Mouse (Mus musculus) embryonic facial prominence, embryonic 14.5 days (tissue): ENCODE data around the gene Ror1. TPM values are rescaled to one million over a fixed set of nuclear protein-coding genes. Genes with fewer than 3 reads are reported as not detected.
A peak's percentile ranks its signal among the peaks of the same experiment; 100 is the strongest.

Source experiments
- ATAC-seq: fragments of 200-750 bp; cut with Nextera tagmentation; 2 replicates; pipeline ENCODE4 v1.8.0; 2017; ENCODE audit warnings: low read depth, moderate number of reproducible peaks, moderate TSS enrichment
- DNase-seq: peaks from one replicate; pipeline ENCODE4 v3.0.0-alpha.2; 2015; ENCODE audit warnings: low spot score
- H3K27ac ChIP-seq: fragments of 300-500 bp; sonication (generic); replicated peaks from 2 replicates; pipeline ENCODE4 v1.5.1; 2014; ENCODE audit warnings: low read depth, mild to moderate bottlenecking, low read length, moderate library complexity
- H3K27me3 ChIP-seq: fragments of 300-500 bp; sonication (generic); replicated peaks from 2 replicates; pipeline ENCODE4 v1.6.1; 2014; ENCODE audit warnings: low read length; ENCODE audit not compliant: control insufficient read depth, insufficient read depth
- H3K36me3 ChIP-seq: fragments of 300-500 bp; sonication (generic); 2 replicates; pipeline ENCODE4 v1.6.1; 2014; ENCODE audit warnings: low read length, mixed read lengths; ENCODE audit not compliant: control insufficient read depth, insufficient read depth
- H3K4me1 ChIP-seq: fragments of 300-500 bp; sonication (generic); 2 replicates; pipeline ENCODE4 v1.6.1; 2014; ENCODE audit warnings: antibody characterized with exemption, low read length; ENCODE audit not compliant: control insufficient read depth, insufficient read depth
- H3K4me2 ChIP-seq: fragments of 300-500 bp; sonication (generic); 2 replicates; pipeline ENCODE4 v1.6.1; 2014; ENCODE audit warnings: low read depth, mild to moderate bottlenecking, low read length, moderate library complexity, mixed read lengths
- H3K4me3 ChIP-seq: fragments of 300-500 bp; sonication (generic); 2 replicates; pipeline ENCODE4 v1.5.1; 2014; ENCODE audit warnings: low read depth, mild to moderate bottlenecking, low read length
- H3K9ac ChIP-seq: fragments of 300-500 bp; sonication (generic); 2 replicates; pipeline ENCODE4 v1.6.1; 2014; ENCODE audit warnings: low read depth, mild to moderate bottlenecking, low read length, moderate library complexity, mixed read lengths
- H3K9me3 ChIP-seq: fragments of 300-500 bp; sonication (generic); 2 replicates; pipeline ENCODE4 v1.6.1; 2016; ENCODE audit warnings: low read length; ENCODE audit not compliant: control insufficient read depth
- WGBS: fragments of 180-500 bp; shearing (Covaris S2); extraction: QIAGEN DNeasy Blood & Tissue Kit; methylation state at CpG from one replicate; pipeline ENCODE4 v1.1.7; 2014; 5-methylcytosine and 5-hydroxymethylcytosine counted together
- polyA plus RNA-seq: library from polyadenylated mRNA; unstranded; fragments of >200 nt; fragmentation: Nextera tagmentation; extraction: Ambion mirVana; gene quantifications from 2 replicates; pipeline ENCODE4 v1.2.1, GENCODE M21; 2014

The Ror1 gene
- polyA plus RNA-seq, 1 experiment from 2014 or later: 10.2 TPM

DNA sequence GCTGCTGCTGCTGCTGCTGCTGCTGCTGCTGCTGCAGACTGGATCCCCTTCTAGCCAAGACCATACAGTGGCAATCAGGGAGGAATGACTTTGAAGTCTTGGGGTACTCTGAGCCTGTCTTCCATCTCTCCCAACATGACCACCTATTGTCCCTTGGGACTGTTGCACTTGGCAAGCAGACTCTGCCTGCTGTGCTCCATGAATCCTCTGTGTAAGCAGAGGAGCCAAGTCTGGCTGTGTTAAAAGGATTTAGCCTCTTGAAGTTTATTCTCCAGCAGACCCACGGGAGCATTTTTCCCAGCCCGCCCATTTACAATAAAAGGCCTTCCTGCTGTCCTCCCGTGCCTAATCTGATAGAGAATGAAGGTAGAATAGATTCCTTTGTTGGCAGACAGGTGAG lies 327.2 kb downstream of the Ror1 start:
- Histone ChIP-seq H3K36me3 (0 out of 2 replicates have a peak, but pooled peaks cover 5% of the 10 kb centered on the region), H3K4me2 (no peak overlapping the region), H3K9me3 (no peaks in the 10 kb centered on the region), H3K27me3 (no peaks in the 10 kb centered on the region), H3K4me3 (no peak overlapping the region), H3K27ac (no peak overlapping the region), H3K9ac (no peak overlapping the region), H3K4me1 (no peaks in the 10 kb centered on the region)
- peak; percentile 68 for DNase-seq
- WGBS: 15% methylated on average over 3 of the region's 3 CpGs
- peak; percentile 72; the same call in 1 of the 2 replicates for ATAC-seq

DNA sequence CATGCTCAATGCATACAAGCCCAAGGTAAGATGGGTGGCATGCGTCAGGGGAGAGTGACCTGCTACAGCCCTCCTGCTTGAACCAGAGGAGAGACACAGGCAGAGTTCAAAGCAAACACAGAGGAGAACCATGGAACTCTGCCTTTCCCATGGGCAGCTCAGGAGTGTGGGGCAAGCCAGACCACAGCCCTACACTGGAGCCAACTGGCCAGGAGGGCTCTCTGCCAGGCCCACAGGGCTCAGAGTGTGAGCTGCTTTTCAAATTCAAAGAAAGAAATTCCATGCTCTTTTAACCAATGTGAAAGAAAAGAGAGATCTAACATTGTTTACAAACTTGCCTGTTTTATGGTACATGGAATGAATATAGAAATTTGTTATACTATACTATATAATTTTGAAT lies 330.5 kb downstream of the Ror1 start:
- H3K9me3 ChIP-seq: no peaks in the 10 kb centered on the region
- H3K27ac ChIP-seq: 0 out of 2 replicates have a peak overlapping the region, but pooled peaks have one; percentile 21
- DNase-seq: no peak
- WGBS: 77% methylated on average over 1 of the region's 1 CpGs
- no peak overlapping the region for H3K4me2 ChIP-seq
- ATAC-seq: no peak
- H3K4me1 ChIP-seq: peaks cover 11% of the 10 kb centered on the region
- H3K9ac ChIP-seq: no peak overlapping the region
- no peaks in the 10 kb centered on the region for H3K27me3 ChIP-seq
- 0 out of 2 replicates have a peak, but pooled peaks cover 5% of the 10 kb centered on the region for H3K36me3 ChIP-seq
- H3K4me3 ChIP-seq: no peak overlapping the region

DNA sequence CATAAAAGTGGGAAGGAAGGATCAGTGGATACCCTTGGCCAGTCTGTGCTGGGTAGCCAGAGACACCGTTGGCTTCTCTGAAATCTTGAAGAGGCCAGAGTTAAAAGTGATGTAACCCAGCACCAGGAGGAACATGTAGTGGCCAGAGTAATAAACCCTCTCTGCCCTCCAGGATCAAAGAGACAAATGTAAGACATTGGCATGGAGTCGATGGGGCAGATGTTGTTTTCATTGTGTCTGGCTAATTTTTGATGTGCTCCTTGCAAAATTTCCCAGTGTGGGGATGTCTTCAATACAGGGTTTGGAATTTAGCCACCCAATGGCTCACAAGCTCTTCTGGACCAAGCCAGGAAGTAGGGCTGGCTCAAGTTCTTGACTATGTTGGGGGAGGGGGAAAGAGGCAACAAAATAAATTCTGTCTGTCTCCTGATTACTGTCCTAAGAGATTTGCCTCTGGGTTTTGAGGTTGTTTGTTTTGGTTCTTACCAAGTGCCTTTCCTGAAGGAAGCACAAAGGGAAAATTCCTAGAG lies 333.8 kb downstream of the Ror1 start:
- no peak for ATAC-seq
- no peak overlapping the region for H3K27ac ChIP-seq

DNA sequence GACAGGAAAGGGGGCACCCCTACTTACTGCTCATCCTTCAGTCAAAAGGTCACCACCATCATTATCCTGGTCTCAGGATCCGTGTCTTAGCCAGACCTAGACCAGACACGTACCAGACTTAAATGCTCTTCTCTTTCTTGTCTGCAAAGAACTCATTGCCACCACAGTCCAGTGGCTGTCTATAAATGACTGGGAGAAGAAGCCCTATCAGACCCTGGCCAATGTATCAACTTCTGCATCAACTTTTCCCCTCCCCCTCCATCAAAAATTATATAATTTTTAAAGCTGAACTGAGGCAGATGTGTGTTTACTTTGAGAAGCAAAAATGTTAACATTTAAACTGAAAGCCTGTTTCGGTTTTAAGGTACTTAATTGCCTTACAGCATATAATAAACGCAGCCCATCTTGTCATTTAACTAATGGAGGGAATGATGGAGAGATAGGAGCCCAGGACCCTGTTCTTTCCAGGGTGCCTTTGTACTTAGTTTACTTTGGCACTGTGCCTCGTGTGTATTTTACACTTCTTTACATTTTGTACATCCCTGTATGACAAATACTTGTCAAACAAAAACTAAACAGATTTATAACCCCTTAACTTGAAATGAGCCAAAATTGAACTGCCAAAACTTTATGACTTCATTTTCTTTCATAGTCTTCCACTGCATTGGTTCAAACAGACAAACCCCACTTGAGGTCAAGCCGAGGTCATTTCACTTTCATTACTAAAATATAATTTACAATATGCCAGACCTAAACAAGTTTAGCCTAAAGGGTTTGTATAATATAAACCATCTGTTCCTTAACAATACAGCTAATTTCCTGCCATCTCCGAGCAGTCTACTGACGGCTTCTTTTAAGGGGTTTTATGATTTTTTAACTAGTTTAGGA lies 339.9 kb downstream of the Ror1 start:
- WGBS: 41% methylated on average over 8 of the region's 8 CpGs

More for the DNA sequence above, 333.8 kb downstream of the Ror1 start:
- 79% methylated on average over 2 of the region's 2 CpGs for WGBS
- Histone ChIP-seq H3K4me1 (peaks cover 11% of the 10 kb centered on the region), H3K27me3 (no peaks in the 10 kb centered on the region), H3K36me3 (0 out of 2 replicates have a peak, but pooled peaks cover 5% of the 10 kb centered on the region), H3K9me3 (no peaks in the 10 kb centered on the region), H3K4me3 (no peak overlapping the region), H3K9ac (no peak overlapping the region), H3K4me2 (no peak overlapping the region)
- no peak for DNase-seq

DNA sequence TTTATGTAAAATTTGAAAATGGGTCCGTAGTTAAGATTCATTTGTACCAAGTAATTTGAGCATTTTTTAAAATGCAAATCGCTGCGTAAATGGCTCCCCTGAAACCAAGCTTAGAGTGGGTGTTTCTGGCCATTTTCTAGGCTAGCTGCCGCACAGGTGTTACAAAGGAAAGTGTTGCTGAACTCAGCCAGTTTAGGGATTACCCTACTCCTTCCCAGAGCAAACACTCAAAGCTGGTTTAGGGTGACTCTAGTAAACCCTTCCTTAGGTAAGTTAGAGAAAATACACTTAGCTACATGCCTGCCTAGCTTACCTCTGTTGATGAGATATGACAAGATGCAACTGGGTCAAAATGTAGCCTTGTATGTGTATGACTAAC lies 340.6 kb downstream of the Ror1 start:
- Histone ChIP-seq H3K9me3 (0 out of 2 replicates have a peak, but pooled peaks cover 3% of the 10 kb centered on the region), H3K9ac (no peak overlapping the region), H3K36me3 (peaks cover 7% of the 10 kb centered on the region), H3K27ac (no peak overlapping the region; the same call in 1 of the 2 replicates), H3K4me3 (no peak overlapping the region), H3K4me1 (peaks cover 12% of the 10 kb centered on the region; the same call in 1 of the 2 replicates), H3K4me2 (no peak overlapping the region), H3K27me3 (no peaks in the 10 kb centered on the region)
- no peak for DNase-seq
- 0 out of 2 replicates have a peak, but pooled peaks have one; percentile 18 for ATAC-seq
- WGBS: 47% methylated on average over 4 of the region's 4 CpGs

More for the DNA sequence above, 339.9 kb downstream of the Ror1 start:
- H3K9ac ChIP-seq: no peak overlapping the region
- no peaks in the 10 kb centered on the region for H3K9me3 ChIP-seq
- peaks cover 12% of the 10 kb centered on the region; the same call in 1 of the 2 replicates for H3K4me1 ChIP-seq
- H3K4me2 ChIP-seq: no peak overlapping the region
- H3K27me3 ChIP-seq: no peaks in the 10 kb centered on the region
- H3K27ac ChIP-seq: no peak overlapping the region
- DNase-seq: peak; percentile 78
- peaks cover 1% of the 10 kb centered on the region; the same call in 1 of the 2 replicates for H3K36me3 ChIP-seq
- no peak overlapping the region for H3K4me3 ChIP-seq
- peak; percentile 37; the same call in 1 of the 2 replicates for ATAC-seq

DNA sequence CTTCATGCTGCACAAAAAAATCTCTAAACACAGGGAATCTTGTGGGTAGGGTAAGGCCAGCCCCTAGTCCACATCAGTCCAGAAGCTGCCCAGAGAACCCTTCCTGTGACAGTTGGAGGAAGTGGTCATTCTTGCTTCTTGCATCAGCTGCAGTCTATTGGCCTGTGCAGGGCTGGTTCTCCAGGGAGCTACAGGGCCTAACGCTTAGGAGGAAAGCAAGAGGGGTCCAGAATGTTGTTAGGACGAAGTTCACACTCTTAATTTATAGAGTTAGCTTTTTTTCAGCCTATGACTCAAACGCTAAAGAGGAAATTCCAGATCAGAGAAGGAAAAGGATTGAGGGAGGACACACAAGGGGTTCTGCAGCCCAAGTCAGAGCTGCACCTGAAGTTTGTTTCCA lies 351.3 kb downstream of the Ror1 start:
- WGBS: 41% methylated on average over 3 of the region's 3 CpGs
- Histone ChIP-seq H3K36me3 (peaks cover 4% of the 10 kb centered on the region), H3K4me1 (no peaks in the 10 kb centered on the region), H3K9ac (no peak overlapping the region), H3K27ac (no peak overlapping the region), H3K9me3 (no peaks in the 10 kb centered on the region), H3K4me3 (no peak overlapping the region), H3K4me2 (no peak overlapping the region), H3K27me3 (no peaks in the 10 kb centered on the region)
- ATAC-seq: no peak
- DNase-seq: no peak

DNA sequence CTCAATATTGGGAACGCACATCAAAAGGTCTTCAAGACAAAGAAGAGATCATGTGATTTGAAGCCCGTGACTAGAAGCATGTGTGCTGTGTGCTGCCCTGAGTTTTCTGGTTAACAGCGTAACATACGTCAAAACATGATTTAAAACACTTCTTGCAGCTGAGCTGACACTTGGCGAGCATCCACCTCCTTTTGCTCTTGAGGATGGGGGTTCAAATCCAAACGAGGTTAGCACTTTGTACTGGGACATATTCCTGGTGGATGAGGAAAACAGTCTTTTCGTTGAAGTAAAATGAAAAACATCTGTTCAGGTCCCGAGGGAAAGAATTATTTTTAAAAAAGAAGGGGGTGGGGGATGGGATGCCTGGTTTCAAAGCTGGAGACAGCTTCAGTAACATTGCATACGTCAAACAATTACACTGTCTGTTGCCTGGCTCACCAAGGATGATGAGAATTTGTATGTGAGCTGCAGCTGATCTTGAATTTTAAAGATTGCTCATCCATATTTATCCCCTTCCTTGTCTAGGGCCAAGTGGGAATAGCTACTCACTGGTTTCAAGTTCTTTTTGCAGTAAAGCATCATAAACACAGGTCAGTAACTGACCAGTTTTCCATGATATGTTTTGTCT lies 367.0 kb downstream of the Ror1 start:
- Histone ChIP-seq H3K27ac (no peak overlapping the region; the same call in 1 of the 2 replicates), H3K4me1 (0 out of 2 replicates have a peak, but pooled peaks cover 6% of the 10 kb centered on the region), H3K4me2 (no peak overlapping the region), H3K36me3 (no peaks in the 10 kb centered on the region), H3K4me3 (no peak overlapping the region), H3K9me3 (no peaks in the 10 kb centered on the region), H3K9ac (no peak overlapping the region), H3K27me3 (no peaks in the 10 kb centered on the region)
- DNase-seq: peak; percentile 85
- ATAC-seq: peak; percentile 78
- WGBS: 12% methylated on average over 9 of the region's 9 CpGs

DNA sequence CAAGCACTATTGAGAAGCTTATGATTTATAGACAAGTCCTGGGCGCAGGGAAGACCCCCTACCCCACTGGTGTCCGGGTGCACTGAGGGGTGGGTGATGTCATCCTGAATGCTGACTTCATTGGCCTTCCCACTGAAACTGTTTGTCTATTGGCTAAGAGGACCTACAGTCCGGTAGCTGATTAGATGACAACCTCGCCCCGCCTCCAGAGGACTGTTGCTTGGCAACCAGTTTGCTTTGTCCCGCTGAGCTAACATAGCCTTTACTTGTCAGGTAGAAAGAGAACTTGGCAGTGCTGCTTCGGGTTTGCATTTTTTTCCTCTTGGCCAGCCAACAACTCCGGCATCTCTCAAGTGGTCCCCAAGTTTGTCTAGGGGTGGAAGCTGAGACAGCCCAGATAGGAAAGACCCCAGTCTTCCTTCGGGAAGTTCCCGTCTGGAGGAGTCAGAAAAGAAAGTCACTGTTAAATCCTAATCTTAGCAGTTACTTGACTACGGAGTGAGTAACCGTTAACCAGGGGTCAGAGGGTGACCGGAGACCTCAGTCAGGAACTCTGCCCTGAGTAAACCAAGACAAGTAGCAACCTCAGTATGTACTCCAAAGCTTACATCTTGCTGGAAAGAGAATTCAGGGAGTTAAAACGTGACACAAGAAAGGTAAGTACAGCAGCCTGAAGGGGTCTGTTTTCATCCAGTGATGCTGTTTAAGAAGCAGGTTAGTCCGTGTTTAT lies 383.2 kb downstream of the Ror1 start, which contains the start of gene Ube2u:
TSS of gene Ube2u (plus strand) at position 258 of the 730 bp plus-strand sequence.
- ATAC-seq (peak; percentile 92), DNase-seq (peak; percentile 86)
- Histone ChIP-seq H3K9ac (peak within 1 kb of the TSS; percentile 42), H3K27ac (no peak within 1 kb of the TSS), H3K27me3 (no peaks in the 10 kb centered on the region), H3K4me1 (0 out of 2 replicates have a peak, but pooled peaks cover 4% of the 10 kb centered on the region), H3K4me3 (peak within 1 kb of the TSS; percentile 28), H3K9me3 (no peaks in the 10 kb centered on the region), H3K36me3 (no peaks in the 10 kb centered on the region), H3K4me2 (peak within 1 kb of the TSS; percentile 46)
- WGBS: 24% methylated on average over 15 of the region's 15 CpGs
